Mouse (Mus musculus): ENCODE measurements around the gene Rnps1. TPM values are rescaled to one million over a fixed set of nuclear protein-coding genes. Genes with fewer than 3 reads are reported as not detected.
"Not testable (repeated sequence)": the region's sequence is repeated elsewhere in the genome, so short reads cannot be mapped to it uniquely, and the experiment has no call there.

The Rnps1 gene
- total RNA-seq, 2 experiments from 2014 or later: 59.1 to 67.5 TPM

DNA sequence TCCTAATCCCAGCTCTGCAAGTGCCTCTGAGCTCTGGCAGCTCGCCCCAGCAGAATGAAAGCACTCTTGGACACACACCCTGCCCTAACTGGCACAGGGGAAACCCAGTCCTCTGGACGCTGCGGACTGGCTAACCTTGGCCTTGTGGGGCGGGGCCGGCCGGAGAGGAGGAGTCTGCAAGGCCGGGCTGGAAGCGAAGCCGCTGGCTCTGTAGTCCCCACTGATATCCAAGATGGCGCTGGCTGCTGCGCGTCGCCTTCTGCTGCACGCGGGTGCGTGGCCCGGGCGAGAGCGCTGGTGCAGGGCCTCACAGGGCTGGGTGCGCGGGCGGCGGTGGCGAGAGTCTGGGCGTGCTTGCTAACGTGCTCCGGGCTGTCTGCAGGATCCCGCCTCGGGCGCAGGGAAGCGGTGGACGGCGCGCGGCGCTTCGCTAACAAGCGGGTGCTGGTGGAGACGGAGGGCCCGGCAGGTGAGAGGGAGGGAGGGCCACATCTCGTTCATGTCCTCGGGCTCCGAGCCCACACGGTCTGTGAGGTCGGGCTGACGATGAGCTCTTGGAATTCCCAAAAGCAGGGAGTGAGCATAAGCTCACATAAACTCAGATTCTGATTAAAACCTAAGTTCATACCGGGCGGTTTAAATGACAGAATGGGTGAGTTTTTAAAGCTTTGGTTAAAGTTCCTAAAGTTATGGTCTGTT is 12.3 kb downstream of the Rnps1 start, which contains the start of gene Eci1:
Gene Eci1 (plus strand): TSS at position 171 of the 699 bp plus-strand sequence.
- DNase-seq: peak; percentile 95

DNA sequence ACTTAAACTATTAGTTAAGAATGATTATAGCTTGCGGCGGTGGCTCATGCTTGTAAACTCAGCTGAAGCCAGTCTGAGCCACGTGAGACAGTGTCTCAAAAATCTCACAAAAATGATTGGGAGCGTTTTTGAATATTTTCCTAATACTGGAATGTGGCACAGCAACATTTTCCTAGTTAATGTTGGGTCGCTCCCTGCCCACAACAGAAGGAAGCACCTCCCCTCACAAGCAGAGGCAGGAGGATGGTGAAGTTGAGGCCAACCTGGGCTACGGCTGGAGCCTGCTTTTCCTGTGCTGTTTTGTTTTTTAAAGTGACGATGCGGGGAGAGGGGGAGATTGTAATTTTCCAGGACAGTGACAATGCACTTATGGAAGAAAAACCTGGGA is 12.8 kb downstream of the Rnps1 start:
- DNase-seq: no peak

DNA sequence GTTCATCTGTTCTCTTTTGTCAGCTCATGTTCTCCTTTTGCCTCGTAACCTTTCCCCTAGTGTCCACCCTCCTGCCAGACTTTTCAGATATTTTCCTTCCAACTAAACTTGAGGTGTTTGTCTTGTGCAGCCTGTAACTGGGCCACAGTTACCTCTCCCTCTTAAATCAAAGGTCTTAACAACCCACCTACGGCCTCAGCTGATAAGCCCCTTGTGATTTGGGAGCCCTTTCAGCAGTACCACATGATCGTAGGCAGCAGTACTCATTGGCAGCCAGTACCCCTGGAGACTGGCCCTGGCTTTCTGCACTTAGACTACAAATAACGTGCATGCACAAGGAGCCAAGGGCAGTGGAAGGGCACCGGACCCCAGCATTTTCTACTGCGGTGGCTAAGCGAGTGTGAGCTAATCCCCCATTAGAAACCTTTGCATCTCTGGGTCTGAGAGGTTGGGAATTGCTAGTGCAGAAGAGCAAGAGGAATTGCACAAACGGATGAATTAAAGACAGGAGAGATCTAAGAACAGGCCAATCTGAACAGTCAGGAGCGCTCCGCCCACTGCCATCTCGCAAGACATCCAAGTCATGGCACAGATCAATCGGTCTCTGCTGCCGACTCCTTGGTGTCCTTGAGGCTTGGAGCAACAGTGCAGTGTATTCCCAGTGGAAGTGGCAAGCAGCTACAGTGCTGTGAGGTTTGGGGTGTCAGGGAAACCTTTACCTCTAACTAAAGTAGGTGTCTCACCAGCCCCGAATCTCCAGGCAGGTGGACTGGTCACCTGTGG is 15.0 kb downstream of the Rnps1 start:
- DNase-seq: no peak

DNA sequence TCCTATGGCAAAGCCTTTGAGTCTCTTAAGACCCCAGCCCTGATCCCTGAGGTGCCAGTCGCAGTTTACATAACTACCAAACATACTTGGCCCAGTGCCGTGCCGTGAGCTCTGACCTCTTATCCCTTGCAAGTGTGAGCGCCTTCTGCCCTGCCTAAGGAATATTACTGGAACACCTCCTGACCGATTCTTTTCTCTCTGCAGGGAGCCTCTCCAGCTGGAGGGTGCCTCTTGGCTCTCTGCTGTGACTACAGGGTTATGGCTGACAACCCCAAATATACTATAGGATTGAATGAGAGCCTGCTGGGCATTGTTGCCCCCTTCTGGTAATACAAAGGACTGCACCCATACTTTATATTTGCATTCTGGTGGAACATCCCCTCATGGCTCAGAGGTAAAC is 22.7 kb downstream of the Rnps1 start:
- DNase-seq: no peak

DNA sequence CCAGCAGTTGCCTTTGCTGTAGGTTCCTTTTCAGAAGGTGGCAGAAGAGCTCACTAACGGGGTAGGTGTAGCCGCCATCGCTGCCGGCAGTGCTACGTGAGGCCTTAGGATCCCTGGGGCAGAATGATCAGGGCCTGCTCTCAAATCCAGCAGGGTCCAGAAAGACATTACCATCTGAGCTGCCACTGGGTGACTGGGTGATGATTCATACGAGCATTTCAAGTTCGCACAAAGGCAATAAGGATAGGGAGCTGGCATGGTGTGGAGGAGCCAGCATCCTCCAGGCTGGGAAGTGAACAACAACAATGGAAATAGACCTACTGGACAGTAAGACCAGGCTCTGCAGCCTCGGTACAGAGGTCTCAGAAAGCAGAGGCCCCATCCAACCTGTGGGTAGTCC is 26.0 kb downstream of the Rnps1 start:
- DNase-seq: no peak

DNA sequence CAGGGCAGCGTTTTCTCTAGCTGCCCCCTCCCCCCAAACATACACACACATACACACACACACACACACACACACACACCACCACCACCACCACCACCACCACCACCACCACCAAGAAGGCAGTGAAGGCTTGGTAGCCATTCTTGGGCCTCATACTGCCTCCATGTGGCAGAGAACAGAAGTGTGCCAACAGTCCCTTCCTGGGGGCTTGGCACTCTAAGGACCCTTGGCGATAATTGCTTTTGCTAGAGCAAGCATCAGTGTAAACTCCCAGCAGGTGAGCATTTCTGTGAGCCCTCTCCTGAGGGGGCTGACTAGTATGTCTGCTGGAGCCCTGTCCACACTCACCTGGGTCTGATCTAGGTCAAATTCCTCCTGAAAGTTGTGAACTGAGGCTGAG is 26.8 kb downstream of the Rnps1 start:
- DNase-seq: no peak

DNA sequence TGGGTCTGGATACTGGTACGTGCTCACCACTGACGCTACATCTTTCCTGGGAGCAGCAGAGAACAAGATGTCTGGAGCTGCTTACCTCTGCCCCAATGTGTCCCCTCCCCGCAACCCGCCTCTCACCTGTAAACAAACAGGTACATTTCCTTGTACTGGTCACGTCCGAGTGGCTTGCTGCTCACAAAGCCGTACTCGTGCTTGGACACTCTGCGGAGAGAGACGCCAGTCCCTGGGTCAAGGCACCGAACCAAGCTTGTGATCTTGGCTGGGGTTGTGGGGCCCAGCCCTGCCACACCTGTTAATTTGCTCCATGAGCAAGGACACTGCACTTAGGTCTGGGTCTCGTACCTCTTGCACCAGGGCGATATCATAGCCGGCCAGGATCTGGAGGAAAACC is 27.7 kb downstream of the Rnps1 start:
- DNase-seq: no peak

DNA sequence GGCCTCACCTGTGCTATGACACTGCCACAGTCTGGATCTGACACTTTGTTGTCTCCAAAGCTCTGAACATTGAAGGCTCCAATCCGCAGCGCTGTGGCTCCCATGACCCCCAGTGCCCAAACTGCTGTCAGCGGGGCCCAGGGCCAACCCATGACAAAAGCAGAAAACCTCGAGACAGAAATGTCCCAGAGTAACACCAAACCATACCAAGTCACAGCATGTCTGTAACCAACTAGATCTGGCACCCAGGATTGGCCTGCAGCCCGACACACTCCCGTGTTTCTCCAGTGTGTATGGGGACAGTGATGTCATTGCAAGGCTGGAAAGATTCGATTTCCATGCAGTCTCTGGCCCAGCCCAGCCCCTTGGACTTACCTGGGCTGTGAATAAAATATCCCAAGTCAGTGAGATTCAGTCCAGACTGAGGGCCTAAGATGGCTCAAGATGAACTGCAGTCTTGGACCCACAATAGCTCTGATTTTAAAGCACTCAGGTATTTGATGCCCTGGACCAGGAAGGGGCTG is 28.3 kb downstream of the Rnps1 start, which contains the start of gene Dnase1l2:
Gene Dnase1l2 (minus strand): TSS at position 474 of the 524 bp plus-strand sequence.
- DNase-seq: no peak

DNA sequence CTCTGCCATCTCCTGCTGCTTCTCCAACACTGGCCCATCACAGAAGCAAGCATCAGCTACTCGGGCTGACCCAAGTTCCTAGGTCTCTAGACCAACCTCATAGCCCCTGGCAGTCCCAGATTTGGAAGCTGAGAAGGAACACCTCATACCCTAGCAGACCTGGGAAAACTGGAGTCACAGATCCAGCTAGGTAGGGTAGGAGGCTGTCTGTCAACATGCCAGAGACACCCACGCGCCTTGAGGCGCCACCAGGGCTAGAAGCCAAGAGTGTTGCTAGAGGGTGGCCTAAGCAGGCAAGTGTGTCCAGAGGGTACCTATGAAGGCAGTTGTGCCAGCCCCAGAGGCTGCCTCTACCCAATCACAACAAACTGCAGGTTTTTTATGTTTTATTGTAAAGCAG is 29.0 kb downstream of the Rnps1 start:
- DNase-seq: no peak

DNA sequence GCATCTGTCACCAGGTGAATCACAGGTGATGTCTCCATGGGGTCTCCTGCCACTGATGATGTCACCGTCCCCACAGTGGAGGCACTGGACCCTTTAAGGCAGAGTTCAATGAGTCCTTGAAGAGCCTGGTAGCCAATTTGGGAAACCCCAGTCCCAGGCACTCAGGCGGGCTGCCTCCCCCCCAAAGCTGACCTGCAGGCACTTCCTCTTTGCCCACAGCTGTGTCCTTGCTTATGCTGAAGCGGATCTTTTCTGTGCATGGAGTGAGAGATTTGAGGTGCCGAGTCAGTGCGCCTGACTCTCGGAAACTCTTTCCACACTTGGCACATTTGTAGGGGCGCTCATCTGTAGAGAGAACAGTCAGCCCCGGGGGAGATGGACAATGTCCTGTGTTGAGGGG is 32.2 kb downstream of the Rnps1 start:
- no peak for DNase-seq

DNA sequence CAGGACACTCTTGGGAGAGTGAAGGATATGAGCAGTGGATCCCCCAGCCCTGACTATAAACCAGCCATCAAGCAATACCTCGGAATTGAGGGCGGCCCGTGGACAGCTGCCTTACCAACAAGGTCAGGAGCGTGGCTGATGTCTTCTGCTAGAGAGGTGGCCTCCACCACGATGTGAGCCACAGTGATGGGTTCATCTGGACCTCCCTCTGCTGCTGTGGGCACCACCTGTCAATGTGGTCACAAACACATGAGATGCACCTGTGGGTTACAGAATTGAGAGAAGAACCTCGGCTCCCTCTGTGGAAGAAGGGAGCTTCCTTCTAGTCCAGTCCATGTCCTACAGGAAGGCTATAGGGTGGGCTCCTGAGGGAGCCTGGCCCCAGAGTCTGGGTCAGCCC is 35.1 kb downstream of the Rnps1 start:
- no peak for DNase-seq

DNA sequence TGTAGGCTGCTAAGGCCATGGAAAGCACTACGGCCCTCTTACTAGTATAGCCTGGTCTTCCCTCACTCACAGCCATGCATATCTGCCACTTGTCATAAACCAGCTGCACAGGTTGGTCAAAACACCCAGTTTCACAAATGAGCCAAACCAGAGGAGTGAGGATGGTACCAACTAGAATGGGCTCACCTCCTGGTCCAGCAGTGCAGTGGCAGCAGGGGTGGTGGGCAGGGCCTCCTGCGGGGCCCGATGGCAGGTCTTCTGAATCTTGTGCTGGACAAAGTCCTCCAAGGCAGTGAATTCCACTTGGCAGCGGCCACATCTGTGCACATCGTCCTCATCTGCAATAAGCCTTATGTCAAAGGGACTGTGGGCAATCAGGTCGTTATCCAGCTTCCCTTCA is 36.9 kb downstream of the Rnps1 start:
- DNase-seq: no peak

DNA sequence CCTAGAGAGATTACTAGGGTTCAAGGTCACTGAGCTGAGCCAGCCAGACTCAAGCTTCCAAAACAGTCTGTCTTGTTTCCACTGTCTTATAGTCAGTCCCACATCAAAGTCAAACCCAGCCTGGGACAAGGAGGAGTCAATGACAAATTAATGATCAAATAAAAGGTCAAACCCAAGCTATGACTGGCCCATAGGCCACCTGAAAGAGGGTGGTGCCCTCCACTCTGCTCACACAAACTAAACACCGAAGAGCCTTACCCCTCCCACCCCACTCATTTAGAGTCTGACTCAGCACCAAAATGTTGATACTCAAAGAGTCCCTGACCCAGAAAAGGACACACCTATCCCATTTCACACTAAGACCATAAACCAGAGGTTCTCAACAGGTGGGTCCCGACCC is 39.0 kb downstream of the Rnps1 start:
- DNase-seq: no peak

DNA sequence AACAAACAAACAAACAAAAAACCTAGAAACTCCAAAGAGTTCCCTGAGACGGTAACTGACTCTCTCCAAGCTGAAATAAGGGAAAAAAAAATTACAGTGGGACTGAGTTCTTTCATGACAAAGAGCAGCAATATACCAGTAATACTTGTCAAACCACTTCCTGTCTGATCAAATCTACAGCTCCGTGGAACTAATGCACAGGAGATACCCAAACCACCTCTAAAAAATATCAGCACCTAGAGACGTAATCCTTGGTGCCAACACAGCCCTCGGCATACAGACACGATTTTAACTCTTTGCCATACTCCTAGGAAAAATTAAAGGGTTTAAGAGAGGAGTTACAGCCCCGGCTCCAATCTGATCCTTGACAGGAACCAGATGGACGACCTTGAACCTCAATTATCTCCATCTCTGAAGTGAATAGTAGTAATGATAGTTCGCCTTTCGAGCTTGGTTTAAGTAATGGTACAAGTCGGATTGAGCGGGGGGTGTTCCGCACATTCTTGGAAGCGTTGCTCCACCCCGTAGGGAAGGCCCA is 39.9 kb downstream of the Rnps1 start:
- no peak for DNase-seq

DNA sequence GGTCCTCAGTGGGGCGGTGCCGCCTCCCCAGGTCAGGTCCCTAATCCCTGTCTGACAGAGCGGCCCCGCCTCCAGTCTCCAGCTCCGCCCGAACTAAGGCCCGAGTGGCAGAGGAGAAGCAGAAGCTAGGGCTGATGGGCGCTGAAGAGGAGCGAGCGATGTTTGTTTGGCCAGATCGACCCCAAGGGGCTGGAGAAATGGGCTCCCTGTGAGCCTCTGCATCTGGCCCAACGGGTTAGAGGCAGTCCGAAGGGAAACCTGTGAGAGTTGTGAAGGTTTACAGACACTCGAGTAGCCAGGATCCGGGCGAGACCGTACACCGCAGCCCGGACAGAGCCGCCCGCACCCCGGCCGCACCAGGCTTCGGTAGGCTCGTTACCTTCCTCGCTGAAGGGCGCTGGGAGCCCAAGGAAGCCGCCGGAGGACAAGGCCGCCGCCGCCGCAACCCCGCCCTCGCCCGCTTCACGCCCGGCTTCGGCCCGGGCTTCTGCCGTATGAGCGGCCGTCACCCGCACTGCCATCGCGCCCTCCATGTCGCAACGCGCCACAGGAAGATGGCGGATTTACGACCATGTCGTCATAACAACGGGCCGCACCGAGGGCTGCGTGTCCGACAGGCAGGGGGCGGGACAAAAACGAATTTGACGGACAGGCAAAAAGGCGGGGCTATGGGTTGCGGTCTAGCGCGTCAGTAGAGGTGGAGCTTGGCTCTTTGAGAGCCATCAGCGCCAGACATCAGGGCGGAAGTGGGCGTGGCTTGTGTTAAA is 40.6 kb downstream of the Rnps1 start:
- DNase-seq: peak; percentile 98

DNA sequence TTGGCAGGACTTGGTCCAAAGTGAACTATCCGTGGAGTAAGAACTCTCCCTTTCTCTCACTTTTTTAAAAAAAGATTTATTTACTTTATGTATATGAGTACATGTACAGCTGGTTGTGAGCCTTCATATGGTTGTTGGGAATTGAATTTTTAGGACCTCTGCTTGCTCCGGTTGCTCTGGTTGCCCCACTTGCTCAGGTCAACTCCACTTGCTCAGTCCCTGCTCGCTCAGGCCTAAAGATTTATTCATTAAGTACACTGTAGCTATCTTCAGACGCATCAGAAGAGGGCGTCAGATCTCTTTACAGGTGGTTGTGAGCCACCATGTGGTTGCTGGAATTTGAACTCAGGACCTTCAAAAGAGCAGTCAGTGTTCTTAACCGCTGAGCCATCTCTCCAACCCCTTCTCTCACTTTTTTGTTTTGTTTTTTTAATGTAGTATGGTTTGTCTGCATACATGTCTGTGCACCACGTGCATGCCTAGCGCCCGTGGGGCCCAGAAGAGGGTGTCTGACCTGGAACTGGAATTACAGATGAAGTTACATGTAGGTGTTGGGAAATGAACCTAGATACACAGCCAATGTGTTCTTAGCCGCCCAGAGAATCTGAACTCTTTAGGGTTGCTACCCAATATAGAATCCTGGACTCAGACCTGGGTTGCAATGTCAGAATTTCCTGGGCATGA is 41.3 kb downstream of the Rnps1 start:
- not testable (repeated sequence) for DNase-seq

DNA sequence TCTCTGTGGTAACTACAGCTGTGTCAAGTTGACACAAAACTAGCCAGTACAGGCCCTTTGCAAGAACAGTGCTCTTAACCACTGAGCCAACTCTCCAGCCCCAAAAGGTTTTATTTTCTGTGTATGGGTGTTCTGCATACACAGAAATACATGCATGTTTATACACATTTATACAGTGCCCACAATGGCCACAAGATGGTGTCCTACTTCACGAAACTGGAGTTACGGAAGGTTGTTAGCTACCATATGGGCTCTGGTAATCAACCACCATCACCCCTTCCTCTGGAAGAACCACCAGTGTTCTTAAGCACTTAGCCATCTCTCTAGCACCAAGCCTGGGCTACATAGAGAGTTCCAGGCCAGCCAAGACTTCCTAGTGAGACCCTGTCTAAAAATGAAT is 47.2 kb downstream of the Rnps1 start:
- DNase-seq: no peak

DNA sequence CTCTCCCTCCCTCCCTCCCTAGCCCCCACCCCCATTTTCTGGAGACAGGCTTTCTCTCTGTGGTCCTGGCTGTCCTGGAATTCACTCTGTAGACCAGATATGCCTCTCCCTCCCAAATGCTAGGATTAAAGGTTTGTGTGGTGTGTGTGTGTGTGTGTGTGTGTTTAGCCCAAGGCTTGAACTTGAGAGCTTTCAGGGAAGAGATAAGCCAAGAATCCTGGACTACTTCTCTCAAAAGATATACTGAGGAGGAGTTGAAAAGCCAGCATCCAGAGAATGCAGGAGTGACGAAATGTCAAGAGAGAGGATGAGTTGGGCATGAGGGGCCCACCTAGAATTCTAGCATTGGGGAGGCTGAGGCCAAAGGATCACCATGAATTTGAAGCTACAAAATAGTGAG is 48.6 kb downstream of the Rnps1 start:
- no peak for DNase-seq

DNA sequence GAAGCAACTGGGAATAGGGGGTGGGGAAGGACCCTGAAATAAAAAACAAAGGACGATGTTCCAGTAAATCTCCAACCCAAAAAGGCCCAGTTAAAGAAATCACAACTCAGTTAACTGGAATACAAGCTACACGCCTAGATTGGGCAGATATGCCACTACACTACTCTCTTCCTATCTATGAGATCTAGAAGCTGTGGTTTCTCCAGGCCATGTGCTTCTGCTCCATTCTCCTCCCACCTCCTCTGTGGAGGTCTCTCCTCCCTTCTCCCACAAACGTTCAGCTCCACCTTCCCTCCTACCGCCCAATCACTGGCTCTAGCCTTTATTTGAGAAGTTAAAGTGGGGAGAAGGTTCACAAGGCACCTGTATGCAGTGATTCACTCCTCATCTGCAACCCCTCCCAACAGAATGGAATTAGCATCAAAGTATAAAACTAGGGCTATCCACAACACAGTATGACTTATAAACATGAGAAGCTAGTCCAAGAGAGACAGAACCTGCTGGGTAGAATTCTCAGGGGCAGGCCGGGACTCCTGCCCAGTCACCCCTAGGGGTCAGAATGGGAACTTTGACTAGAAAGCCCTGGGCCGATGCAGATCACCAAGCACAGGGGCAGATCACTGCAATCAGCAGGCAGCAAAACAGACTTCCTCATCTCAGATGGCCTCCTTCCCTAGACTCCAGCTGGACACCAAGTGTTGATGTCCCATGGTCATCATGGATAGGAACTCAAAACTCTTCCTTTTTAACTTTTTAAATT is 49.2 kb downstream of the Rnps1 start:
- DNase-seq: no peak

DNA sequence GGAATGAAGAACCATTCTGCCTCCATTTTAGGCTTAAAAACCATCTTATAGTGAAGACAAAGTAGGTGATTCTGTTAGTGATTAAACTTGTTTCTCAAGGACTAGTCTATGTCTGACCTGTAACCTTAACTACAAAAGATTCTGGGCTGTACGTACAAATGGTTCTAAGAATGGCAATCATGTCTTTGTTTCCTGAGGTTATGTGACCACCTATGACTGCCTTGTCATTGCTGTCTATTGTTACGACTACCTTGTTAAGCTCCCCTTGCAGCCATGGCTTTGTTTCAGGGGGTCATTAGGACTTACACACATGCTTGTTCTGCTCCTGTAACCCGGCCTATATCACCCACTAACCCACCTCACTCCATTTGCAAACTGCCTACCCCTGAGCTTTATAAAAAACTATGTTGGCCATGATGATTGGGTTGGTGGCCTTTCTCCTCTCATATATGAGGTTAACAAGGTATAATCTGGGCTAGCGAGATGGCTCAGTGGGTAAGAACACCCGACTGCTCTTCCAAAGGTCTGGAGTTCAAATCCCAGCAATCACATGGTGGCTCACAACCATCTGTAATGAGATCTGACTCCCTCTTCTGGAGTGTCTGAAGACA is 54.4 kb downstream of the Rnps1 start:
- DNase-seq: no peak

All from gastrocnemius, postnatal 10 days (tissue).